In genomic region chr4:133196852-133197251, GRCm38 (mm10) we compare ENCODE assay signal across 9 mouse cellular contexts. TPM values are rescaled to one million over a fixed set of nuclear protein-coding genes. Genes with fewer than 3 reads are reported as not detected.
A peak's percentile ranks its signal among the peaks of the same experiment; 100 is the strongest.
DNase-seq lines count a peak whose midpoint lies in the region; ATAC-seq lines count a peak whose summit lies in the region.
"Had no signal": no experiment of that assay in that cellular context is flagged by ENCODE, and none has a peak within 500 bp of the region (broad histone marks: within the 10 kb centered on the region; RNA-seq: fewer than 3 reads in every experiment).

No protein-coding gene starts in this region.

- peak overlapping the region; percentile 87 for H3K27ac ChIP-seq in forebrain, embryonic 14.5 days (ENCODE audit: low read depth, low read length)
- H3K27ac ChIP-seq in limb, embryonic 11.5 days (replicated peaks; ENCODE audit: low read depth, low read length) = peak overlapping the region; percentile 92
- H3K27ac ChIP-seq: macrophage had no signal

- peaks cover 42% of the 10 kb centered on the region for H3K4me1 ChIP-seq in forebrain, embryonic 14.5 days (ENCODE audit: control insufficient read depth, insufficient read depth, low read length)
- H3K4me1 ChIP-seq in limb, embryonic 11.5 days (ENCODE audit: control insufficient read depth, insufficient read depth, low read length) = peaks cover 54% of the 10 kb centered on the region

- H3K9me3 ChIP-seq in forebrain, embryonic 14.5 days (replicated peaks; ENCODE audit: control insufficient read depth, low read length) = no peaks in the 10 kb centered on the region
- H3K9me3 ChIP-seq in limb, embryonic 11.5 days (ENCODE audit: control insufficient read depth, low read length) = no peaks in the 10 kb centered on the region

- H3K4me2 ChIP-seq in forebrain, embryonic 14.5 days (ENCODE audit: low read length) = no peak overlapping the region
- H3K4me2 ChIP-seq in limb, embryonic 11.5 days (ENCODE audit: low read depth, severe bottlenecking) = peak overlapping the region; percentile 22; the same call in 1 of the 2 replicates

- WGBS in forebrain, embryonic 14.5 days = 9% methylated on average over 7 of the region's 7 CpGs
- WGBS in limb, embryonic 11.5 days = 18% methylated on average over 7 of the region's 7 CpGs

- H3K9ac ChIP-seq in forebrain, embryonic 14.5 days (ENCODE audit: low read length) = peak overlapping the region; percentile 32
- peak overlapping the region; percentile 45 for H3K9ac ChIP-seq in limb, embryonic 11.5 days (ENCODE audit: low read length)

- H3K27me3 ChIP-seq in forebrain, embryonic 14.5 days (replicated peaks; ENCODE audit: control insufficient read depth, insufficient read depth, low read length) = no peaks in the 10 kb centered on the region
- H3K27me3 ChIP-seq in limb, embryonic 11.5 days (ENCODE audit: control insufficient read depth, insufficient read depth, low read length) = no peaks in the 10 kb centered on the region

- no peak overlapping the region for H3K4me3 ChIP-seq in forebrain, embryonic 14.5 days (ENCODE audit: low read depth, low read length)
- no peak overlapping the region for H3K4me3 ChIP-seq in limb, embryonic 11.5 days (ENCODE audit: low read depth, low read length)

- intact Hi-C loops in left cerebral cortex, postnatal 36 days (cut with DNase I) = loop anchor here (5.0 kb wide), 1 partner anchor 65 kb away; the partner anchor contains the start of gene Wasf2

- ATAC-seq in forebrain, embryonic 14.5 days = no peak; the same call in 1 of the 2 replicates
- no peak for ATAC-seq in limb, embryonic 11.5 days (ENCODE audit: insufficient number of reproducible peaks, low FRiP score, low TSS enrichment, low read depth)

- DNase-seq in layer of hippocampus, postnatal 10 days (ENCODE audit: low spot score in 2 of 2) = peak; percentile 32 to 51
- no peak for DNase-seq in layer of hippocampus, adult 18-20 months (ENCODE audit: low spot score in 2 of 2)
- peak; percentile 54 for DNase-seq in forebrain, embryonic 14.5 days (ENCODE audit: low spot score)
- DNase-seq in limb, embryonic 11.5 days (ENCODE audit: low spot score) = no peak
- peak; percentile 71 to 81 for DNase-seq in thymus, adult 18-20 months
- DNase-seq in frontal cortex, postnatal 36 days (ENCODE audit: low spot score in 2 of 2) = no peak
- no peak for DNase-seq in left cerebral cortex, postnatal 36 days (ENCODE audit: low spot score in 2 of 2)
- DNase-seq in right cerebral cortex, adult 18-20 months = no peak

- H3K36me3 ChIP-seq in forebrain, embryonic 14.5 days (ENCODE audit: control insufficient read depth, insufficient read depth, low read length) = peaks cover 42% of the 10 kb centered on the region
- H3K36me3 ChIP-seq in limb, embryonic 11.5 days (ENCODE audit: control insufficient read depth, insufficient read depth, low read length) = peaks cover 10% of the 10 kb centered on the region

RNA-seq across cellular contexts. Expression of gene Cd164l2, which starts 15.1 kb away (rescaled TPM):
- total RNA-seq in layer of hippocampus, postnatal 10 days (2021) = 1 to 10 TPM; 3.7 to 4.0 TPM
- 1 to 10 TPM; 3.0 to 3.4 TPM for total RNA-seq in layer of hippocampus, adult 18-20 months (2021)
- polyA plus RNA-seq in forebrain, embryonic 14.5 days (2014; fragmentation: Nextera tagmentation; extraction: Ambion mirVana) = 0.43 and 1.4 TPM in 2 replicates
- 1.8 and 2.4 TPM in 2 replicates for polyA plus RNA-seq in limb, embryonic 11.5 days (2014; fragmentation: Nextera tagmentation; extraction: Ambion mirVana)
- total RNA-seq in left cerebral cortex, postnatal 36 days (2021) = 1 to 10 TPM; 4.9 to 10.0 TPM
- polyA plus RNA-seq: macrophage had no signal

RNA-seq across cellular contexts. Expression of gene Gpr3, which starts 15.5 kb away (rescaled TPM):
- total RNA-seq in layer of hippocampus, postnatal 10 days (2021) = 1 to 10 TPM; 5.0 to 6.0 TPM
- total RNA-seq in layer of hippocampus, adult 18-20 months (2021) = 1 to 10 TPM; 7.3 to 7.6 TPM
- polyA plus RNA-seq in forebrain, embryonic 14.5 days (2014; fragmentation: Nextera tagmentation; extraction: Ambion mirVana) = 0.62 and 1.1 TPM in 2 replicates
- polyA plus RNA-seq in limb, embryonic 11.5 days (2014; fragmentation: Nextera tagmentation; extraction: Ambion mirVana) = 0.33 and 0.47 TPM in 2 replicates
- total RNA-seq in left cerebral cortex, postnatal 36 days (2021) = 1 to 10 TPM; 8.1 to 8.5 TPM
- polyA plus RNA-seq: macrophage had no signal

RNA-seq across cellular contexts. Expression of gene Map3k6, which starts 43.8 kb away (rescaled TPM):
- 1 to 10 TPM; 4.6 to 5.7 TPM for total RNA-seq in layer of hippocampus, postnatal 10 days (2021)
- total RNA-seq in layer of hippocampus, adult 18-20 months (2021) = 1 to 10 TPM; 5.6 to 6.9 TPM
- 1.1 and 1.7 TPM in 2 replicates for polyA plus RNA-seq in forebrain, embryonic 14.5 days (2014; fragmentation: Nextera tagmentation; extraction: Ambion mirVana)
- 0.98 and 1.7 TPM in 2 replicates for polyA plus RNA-seq in limb, embryonic 11.5 days (2014; fragmentation: Nextera tagmentation; extraction: Ambion mirVana)
- 1 to 10 TPM; 6.8 to 8.1 TPM for total RNA-seq in left cerebral cortex, postnatal 36 days (2021)

Comparison
In these comparisons a context has a peak if more than half of its experiments do, and no peak if none do; other contexts are left out.
1. DNase-seq: peak in layer of hippocampus, postnatal 10 days (2 of 2), forebrain, embryonic 14.5 days (single experiment) and thymus, adult 18-20 months (2 of 2); none in layer of hippocampus, adult 18-20 months (0 of 2), limb, embryonic 11.5 days (single experiment), frontal cortex, postnatal 36 days (0 of 2), left cerebral cortex, postnatal 36 days (0 of 2) and right cerebral cortex, adult 18-20 months (single experiment).